Mouse (Mus musculus): Measurements from ENCODE around the gene Fadd.
A peak's percentile ranks its signal among the peaks of the same experiment; 100 is the strongest.

- TF ChIP-seq POLR2A (IDR thresholded peaks at IDR 0.05; ENCODE audit: control insufficient read depth in 1 of 2, insufficient read depth in 1 of 2, low read depth in 1 of 2, low read length in 2 of 2, poor library complexity in 1 of 2) (no peak), EP300 (IDR thresholded peaks at IDR 0.05; ENCODE audit: low read depth in 1 of 2, low read length in 2 of 2) (peak in 1 of 2 experiments; percentile 58; a peak in 2 of 4 replicates), ETS1 (IDR thresholded peaks at IDR 0.05; ENCODE audit: low read depth, low read length) (no peak), CTCF (IDR thresholded peaks at IDR 0.05 in 2 of 3, conservative IDR thresholded peaks at IDR 0.05 in 1 of 3; ENCODE audit: control insufficient read depth in 1 of 3, insufficient read depth in 1 of 3, low read depth in 2 of 3, low read length in 3 of 3, poor library complexity in 1 of 3, severe bottlenecking in 1 of 3) (no peak), ZKSCAN1 (IDR thresholded peaks at IDR 0.05; ENCODE audit: low read depth, low read length) (no peak), SMC3 (IDR thresholded peaks at IDR 0.05; ENCODE audit: low read depth, low read length) (no peak), TAL1 (IDR thresholded peaks at IDR 0.05; ENCODE audit: low read length) (no peak), HCFC1 (IDR thresholded peaks at IDR 0.05; ENCODE audit: low read depth, low read length) (no peak), JUND (IDR thresholded peaks at IDR 0.05; ENCODE audit: low read depth, low read length) (no peak), MYB (IDR thresholded peaks at IDR 0.05; ENCODE audit: low read depth, low read length) (0 out of 2 replicates have a peak, but pooled peaks have one; percentile 25), ELF1 (IDR thresholded peaks at IDR 0.05; ENCODE audit: low read depth, low read length) (no peak)
These were observed 40.9 kb downstream of the Fadd start for GRCm38 (mm10) chr7:144541351-144541750.
